Mouse (Mus musculus): ENCODE measurements around the gene Ttn.

Ttn gene

DNA sequence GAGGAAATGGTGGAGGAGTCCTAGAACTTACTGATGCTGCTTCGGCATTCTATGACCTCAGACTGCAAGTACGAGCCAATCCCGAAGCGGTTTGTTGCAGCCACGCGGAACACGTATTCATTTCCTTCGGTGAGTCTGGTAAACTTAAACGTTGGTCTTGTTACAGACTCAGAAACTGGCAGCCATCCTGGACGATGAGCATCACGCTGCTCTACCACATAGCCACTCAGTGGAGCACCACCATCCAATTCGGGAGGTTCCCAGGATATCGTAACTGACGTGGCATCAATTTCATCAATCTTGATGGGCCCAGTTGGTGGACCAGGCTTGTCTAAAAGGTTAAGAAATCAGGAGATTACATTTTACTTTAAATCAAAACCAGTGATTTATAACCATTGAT lies 262.7 kb downstream of the Ttn start:
- no peak for DNase-seq (ENCODE audit: extremely low read depth, low read depth, low spot score)

DNA sequence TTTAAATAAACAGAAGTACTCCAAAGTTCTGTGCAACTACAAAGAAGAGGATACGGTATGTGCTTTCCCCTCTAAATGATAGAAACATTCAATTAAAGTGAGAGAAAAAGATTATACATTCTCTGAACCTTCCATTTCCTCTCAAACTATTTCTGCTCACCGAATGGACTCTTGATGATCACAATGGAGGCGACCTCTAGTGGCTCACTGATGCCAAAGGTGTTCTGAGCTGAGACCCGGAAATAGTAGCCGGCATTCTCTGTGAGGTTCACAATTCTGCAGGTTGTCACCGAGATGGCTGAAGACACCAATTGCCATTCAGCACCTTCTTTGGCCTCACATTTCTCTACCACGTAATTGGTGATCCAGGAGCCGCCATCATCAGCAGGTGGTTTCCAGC lies 267.4 kb downstream of the Ttn start:
- no peak for DNase-seq (ENCODE audit: extremely low read depth, low read depth, low spot score)

DNA sequence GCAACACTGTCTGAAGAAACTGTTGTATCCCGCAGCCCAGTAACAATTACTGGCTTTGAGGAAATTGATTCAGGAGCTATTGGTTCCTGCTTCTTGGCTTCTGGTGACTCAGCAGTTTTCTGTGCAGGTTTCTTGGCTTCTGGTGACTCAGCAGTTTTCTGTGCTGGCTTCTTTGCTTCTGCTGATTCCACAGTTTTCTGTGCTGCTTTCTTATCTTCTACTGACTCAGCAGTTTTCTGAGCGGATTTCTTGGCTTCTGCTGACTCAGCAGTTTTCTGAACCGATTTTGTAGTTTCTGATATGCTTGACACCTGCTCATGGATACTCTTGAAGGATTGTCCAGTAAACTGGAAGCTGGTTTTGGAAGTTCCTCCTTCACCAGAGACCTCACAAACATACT lies 273.8 kb downstream of the Ttn start:
- DNase-seq (ENCODE audit: extremely low read depth, low read depth, low spot score), result no peak

DNA sequence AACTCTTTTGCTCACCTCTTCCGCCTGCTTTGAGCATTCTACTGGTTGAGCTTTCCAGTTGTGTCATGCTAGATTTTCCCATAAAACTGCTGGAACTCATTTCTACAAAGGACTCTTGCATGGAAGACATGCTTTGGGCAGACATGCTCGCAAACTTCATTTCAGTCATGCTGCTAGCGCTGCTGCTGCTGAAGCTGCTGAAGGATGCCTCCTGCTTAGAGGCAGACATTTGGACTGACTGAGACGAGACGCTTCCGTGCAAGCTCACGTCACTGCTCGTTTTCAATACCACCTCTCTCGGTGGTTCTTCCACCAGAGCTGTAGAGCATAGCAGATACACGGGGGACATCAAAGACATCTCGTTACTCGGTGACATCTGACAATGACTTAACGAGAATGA lies 276.7 kb downstream of the Ttn start:
- DNase-seq (ENCODE audit: extremely low read depth, low read depth, low spot score), result no peak

DNA sequence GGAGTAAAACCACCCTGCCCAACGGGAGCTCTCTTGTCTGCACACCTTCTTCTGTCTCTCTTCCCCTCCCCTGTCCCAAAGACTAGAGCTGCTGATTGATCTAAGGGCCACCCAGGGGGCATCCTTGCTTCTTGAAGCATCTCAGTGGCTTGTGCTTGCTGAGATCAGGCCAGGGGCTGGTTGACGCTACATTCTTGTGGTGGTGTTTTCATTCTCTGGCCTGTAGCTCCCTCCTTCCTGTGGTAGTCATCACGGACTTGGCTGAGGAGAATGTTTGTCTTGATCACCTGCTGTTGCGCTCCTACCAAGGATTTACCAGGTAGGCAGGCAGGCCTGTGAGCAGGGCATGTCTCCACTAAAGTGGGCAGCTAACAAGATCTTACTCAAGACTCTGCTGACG lies 279.6 kb downstream of the Ttn start:
- no peak for DNase-seq (ENCODE audit: extremely low read depth, low read depth, low spot score)

DNA sequence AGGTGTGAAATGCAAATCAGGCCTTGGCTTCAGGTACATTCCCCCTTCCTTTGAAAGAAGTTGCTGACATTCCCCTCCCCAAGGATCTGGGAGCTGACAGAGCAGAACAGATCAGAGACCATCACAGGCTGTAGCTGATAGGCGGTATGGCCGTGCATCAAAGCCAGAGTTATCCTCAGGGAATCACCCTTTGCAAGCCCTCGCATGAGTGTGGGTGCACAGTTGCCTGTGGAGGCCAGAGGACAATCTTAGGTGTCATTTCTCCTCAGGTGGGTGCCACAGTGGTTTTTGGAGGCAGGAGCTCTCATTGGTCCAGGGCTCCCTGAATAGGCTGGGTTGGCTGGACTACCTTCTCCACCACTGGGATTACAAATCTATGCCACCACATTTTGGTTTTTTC lies 280.2 kb downstream of the Ttn start:
- no peak for DNase-seq (ENCODE audit: extremely low read depth, low read depth, low spot score)

DNA sequence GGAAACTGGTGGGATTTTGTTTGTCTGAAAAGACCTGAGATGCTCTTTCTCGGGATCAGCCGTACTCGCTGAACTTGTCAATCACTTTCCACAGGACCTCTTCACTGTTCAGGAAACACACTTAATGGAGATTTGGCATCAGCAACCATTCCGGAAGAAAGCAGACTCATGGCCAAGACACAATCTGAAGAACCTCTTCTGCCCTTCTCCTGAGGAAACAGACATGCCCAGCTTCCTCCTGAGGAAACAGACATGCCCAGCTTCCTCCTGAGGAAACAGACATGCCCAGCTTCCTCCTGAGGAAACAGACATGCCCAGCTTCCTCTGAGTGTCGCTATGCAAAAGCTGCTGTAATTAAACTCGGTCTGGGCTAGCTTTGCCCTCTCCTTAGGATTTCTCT lies 287.1 kb downstream of the Ttn start:
- no peak for DNase-seq (ENCODE audit: extremely low read depth, low read depth, low spot score)

DNA sequence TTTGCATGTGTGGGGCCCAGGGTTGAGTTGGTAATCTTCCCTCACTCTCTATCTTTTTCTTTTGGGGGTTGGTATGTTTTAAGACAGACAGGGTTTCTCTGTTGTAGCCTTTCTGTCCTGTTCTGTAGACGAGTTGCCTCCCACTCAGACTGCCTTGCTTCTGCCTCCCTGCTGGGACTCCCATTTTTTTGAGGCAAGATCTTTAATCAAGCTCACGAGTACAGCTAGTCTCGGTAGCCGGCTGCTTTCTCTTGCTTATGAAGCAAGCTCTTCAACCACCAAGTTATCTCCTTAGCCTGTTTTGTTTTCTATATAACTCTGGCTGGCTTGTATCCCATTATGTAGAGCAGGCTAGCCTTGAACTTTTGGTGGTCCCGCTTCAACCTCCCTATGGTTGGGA lies 288.6 kb downstream of the Ttn start:
- DNase-seq (ENCODE audit: extremely low read depth, low read depth, low spot score), result no peak

DNA sequence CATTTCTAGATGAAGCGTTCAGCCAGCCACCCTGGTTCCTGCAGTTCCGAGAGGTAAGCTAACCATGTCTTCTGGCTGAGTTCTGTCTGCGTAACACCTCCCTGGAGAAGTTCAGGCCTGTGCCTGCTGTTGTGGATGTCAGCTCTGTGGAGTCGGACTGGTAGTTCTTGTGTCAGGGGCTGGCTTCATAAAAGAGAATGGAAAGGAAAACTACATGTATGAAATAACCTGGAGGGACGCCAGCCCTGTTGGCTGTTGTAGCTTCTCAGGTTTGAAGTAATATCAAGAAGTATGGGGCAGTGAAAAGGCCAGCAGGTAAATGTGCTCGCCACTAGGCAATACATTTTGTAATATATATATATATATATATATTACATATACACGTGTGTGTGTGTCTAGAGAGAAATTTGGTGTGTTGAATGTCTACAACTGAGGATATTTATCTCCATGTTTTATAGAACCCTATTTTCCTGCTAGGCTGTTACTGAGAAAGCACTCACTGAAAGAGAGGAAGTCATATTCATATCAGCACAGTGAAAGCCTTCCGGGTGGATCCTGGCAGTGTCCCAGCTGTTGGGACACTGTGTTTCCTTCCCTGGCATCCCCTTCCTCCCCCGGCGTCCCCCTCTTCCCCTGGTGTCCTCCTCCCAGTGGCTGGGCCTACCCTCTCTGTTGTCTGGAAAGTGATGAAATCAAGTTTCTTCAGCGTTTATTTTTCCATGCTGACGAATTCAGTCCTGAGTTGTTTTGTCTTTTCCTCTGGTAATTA lies 291.7 kb downstream of the Ttn start:
- DNase-seq (ENCODE audit: extremely low read depth, low read depth, low spot score), result no peak

DNA sequence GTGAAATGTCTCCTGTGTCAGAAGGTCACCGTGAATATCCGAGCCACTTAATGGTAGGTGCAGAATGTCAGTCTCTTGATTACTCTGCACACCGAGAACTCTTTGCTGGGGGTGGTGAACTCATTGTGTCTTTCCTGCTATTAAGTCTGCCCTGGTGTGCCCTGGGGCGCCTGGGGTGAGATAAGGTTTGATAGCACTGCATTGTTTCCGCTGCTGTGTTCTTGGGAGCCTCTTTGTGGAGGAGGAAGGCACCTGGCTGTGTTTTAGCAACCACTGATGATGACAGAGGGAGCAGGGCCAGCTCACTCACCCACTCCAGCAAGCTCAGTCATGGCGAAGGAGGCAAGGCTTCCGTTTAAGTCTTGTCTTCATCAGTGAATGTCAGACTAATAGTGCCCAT lies 294.2 kb downstream of the Ttn start:
- DNase-seq (ENCODE audit: extremely low read depth, low read depth, low spot score), result peak; percentile 39

DNA sequence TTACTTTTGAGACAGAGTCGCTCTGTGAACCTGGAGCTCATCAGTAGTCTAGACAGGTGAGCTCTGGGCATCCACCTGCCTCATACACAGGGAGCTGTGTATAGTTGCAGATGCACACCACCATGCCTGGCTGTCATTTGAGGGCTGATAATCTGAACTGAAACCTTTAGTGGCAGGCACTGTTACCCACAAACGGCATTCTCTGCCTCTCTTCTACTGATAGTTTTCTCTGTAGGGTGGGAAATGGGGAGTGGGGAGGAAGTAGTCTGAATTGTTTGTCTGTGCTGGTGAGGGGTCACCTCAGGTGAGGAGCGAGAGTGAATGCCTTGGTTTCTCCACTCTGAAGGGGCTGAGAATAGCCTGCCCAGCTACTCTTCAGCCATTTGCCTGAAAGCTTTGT lies 294.7 kb downstream of the Ttn start:
- DNase-seq (ENCODE audit: extremely low read depth, low read depth, low spot score), result no peak

DNA sequence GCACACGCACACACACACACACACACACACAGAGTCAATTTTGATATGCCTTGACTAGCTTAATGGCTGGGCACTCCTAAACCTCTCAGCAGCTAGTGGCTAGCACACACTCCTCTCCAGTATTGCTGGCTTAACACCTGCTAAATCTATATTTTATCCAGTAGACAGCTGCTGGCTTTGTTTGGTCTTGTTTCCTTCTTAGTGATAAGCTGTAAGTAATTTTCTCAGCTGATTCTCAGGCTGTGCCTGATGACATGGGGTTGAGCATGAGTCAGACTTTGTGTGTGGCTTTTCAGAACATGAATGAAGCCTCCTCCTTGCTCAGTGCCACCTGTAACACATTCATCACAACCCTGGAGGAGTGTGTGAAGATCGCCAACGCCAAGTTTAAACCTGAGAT lies 295.4 kb downstream of the Ttn start:
- DNase-seq (ENCODE audit: extremely low read depth, low read depth, low spot score), result no peak

DNA sequence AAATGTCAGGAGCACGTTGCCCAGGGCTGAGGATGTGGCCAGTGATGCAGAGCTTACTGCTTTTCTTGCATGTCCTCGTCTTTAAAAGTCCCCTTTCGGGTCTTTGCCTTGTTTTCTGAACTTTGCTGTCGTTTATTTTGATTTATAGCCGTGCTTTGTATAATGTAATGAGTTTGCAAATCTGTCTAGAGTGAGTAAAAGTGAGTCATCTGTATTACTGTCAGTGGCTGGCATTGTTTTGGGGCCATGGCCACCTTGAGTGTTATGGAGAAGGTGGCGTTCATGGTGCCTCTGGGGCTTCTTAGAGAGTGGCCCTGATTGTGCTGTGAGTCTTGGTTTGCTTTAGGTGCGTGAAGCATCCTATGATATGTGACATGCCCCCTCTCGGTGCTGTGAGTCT lies 300.0 kb downstream of the Ttn start:
- no peak for DNase-seq (ENCODE audit: extremely low read depth, low read depth, low spot score)

DNA sequence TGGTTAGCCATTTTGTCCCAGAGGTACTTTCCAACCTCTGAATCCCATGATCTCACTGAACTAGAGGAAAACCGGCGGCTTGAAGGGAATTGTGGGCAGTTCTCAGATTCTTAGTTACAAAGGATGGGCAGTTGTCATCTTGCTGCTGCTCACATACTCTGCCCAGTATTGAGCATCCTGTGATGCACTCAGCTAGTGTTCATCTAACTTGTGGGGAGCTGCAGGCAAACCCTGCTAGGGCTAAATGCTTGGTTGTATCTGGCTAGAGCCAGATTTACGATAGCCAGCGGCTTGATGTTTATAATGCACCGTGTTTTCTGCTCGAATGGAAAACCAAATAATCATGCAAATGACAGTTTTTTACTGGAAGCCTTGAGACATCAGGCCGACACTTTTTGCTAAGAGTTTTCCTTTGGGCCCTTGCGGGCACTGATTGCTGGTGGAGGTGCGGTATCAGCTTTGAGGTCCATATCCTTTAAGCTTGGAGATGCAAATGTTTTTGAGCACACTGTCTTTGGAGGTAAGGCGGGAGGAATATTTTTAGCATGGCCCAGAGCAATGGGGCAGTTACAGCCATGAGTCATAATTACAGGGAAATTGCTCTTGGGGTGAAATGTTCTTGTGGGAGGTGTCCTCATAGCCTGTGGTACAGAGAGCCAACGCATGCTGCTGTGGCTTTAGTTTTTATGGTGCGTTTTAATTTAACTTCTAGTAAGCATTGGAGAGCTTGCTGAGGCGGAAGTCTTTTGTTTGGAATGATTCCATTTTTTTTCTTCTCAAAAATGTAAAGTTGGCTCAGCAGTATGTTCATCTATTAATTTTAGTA lies 305.7 kb downstream of the Ttn start:
- no peak for DNase-seq (ENCODE audit: extremely low read depth, low read depth, low spot score)

DNA sequence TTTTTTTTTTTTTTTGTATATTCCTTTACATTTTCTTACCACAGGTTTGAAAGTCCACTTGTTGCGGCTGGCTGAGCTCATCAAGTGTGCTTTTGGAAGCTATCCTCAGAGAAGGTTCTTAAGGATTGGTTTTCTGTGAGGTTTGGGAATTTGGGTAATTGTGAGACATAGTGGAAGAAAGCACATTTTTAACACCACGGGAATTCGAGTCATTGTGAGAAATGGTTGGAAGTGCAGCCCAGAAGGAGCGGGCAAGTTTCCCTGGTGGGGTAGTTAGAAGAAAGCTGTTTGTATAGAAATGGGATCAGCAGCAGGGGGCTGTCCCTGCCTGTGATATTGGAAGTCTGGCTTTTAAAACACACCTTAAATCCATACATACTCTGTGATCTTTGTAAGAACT lies 306.4 kb downstream of the Ttn start:
- DNase-seq (ENCODE audit: extremely low read depth, low read depth, low spot score), result no peak

DNA sequence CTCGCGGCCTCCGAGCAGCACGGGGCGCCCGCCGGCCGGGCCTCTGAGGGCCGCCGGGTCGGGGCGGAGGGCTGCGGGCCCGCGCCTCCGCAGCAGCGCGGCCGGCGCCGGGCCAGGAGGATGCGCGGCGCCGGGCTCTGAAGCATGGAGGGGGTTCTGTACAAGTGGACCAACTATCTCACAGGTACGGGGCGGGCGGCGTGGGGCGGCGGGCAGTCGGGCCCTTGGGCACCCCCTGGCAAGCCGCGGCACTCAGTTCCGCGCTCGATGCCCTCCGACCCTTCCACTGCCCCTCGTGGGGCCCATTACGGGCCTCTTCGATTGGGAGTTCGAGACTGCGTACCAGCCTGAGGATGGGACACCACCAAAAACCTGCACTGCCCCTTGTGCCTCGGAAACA lies 306.9 kb downstream of the Ttn start:
- no peak for DNase-seq (ENCODE audit: extremely low read depth, low read depth, low spot score)

DNA sequence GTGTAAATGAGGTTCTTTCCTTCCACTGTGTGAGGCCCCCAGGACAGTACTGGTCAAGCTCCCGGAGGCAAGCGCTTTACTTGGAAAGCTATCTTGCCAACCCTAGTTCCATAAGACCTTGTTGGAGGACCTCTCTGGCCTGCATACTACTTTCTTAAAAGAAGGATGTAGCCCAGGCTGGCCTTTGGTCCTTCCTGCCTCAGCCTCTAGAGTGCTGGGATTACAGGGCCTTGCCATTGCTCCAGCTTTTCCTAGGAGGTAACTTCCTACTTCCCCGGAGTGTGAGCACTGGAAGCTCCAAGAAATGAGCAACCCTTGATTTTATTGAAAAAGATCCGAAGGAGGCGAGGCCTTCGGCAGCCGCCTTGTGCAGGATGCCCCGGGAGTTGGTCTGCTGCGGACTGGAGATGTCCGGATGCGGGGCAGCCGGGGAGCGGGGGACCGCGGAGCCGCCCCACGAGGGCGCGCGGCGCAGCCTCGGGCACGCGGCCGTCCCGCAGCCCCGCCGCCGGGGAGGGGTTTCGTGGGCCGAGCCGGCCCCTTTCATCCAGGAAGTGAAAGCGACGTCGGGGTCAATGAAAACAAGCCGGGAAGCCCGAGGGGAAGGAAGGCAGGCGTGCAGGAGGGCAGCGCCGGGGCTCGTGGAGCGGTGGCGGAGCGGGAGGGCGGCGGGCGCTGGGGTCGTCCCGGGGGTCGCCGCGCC lies 307.5 kb downstream of the Ttn start, which contains the start of gene Plekha3:
TSS of gene Plekha3 (plus strand) at position 557 of the 703 bp plus-strand sequence.
- no peak for DNase-seq (ENCODE audit: extremely low read depth, low read depth, low spot score)

DNA sequence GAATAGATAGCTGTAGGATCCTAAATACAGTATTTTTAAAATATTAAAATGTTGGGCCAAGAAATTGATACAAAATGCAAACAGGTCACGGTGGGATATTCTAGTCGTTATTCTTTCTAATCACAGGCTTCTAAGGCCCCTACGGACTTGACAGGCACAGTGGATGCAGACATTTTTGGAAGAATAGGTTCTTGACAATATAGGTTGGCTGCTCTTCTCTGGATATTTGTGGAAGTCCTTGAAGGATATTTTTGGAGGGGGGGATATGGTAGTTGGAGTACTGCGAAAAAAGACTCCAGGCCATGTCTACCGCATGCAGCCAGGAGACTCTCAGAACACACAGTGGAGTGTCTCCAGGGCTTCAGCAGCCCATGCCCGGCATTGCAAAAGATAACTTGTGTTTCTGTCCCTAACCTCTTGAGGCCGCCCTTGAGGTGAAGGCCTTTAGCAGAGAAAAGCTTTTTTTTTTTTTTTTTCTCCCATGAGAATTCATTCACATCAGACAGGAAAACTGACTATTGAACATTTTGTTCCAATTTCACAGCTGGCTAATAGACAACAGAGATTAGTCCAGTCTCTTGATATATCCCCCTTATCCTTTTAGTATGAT lies 308.8 kb downstream of the Ttn start:
- DNase-seq (ENCODE audit: extremely low read depth, low read depth, low spot score), result no peak

DNA sequence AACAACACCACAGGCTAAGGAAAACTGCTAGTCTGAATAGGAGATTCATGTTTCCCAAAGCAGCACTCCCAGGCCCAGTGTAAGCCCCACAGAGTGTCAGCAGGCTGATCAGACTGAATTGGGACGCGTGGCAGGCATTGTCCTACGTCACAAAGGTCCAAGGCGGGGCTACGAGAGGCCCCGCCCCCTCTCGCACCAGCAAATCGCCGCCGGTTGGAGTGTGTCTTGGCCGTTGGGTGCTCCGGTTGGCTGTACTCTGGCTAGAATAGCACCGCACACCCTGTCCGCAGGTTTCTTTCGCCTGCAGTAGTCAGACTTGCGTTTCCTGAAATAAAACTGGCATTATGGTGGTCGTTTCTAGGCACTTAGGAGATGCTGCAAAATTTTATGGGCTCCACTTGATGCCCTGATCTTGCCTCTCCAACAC lies 309.4 kb downstream of the Ttn start, which contains the start of gene Fkbp7:
TSS of gene Fkbp7 (minus strand) at position 151 of the 427 bp plus-strand sequence.
- DNase-seq (ENCODE audit: extremely low read depth, low read depth, low spot score), result no peak

DNA sequence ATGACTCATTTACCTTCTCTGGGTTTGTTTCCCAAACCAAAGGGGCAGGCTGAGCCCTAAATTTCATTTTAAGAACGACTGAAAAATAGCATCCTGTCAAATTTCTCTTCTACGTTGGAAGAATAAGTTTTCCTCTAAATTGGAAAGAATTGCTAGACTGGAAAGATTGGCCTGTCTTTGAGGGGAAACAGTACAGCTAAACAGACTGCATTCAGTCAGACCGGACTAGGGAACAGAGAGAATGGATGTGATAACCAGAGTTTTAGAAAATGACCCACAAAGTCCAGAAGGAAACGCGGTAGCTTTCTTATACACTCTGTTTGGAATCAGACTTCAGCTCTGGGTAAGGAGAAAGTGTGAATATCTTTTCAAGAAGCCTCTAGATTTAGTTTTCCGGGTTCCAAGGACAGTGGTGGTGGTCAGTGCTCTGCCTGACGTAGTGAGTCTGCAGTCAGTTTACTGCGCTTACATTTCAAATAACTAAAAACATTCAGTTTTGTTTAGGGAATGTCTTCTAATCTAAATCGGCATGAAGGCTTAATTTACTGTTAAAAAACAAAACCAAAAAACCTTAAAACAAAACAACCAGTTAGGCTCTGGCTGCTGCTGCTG lies 310.1 kb downstream of the Ttn start:
- DNase-seq (ENCODE audit: extremely low read depth, low read depth, low spot score), result no peak

DNA sequence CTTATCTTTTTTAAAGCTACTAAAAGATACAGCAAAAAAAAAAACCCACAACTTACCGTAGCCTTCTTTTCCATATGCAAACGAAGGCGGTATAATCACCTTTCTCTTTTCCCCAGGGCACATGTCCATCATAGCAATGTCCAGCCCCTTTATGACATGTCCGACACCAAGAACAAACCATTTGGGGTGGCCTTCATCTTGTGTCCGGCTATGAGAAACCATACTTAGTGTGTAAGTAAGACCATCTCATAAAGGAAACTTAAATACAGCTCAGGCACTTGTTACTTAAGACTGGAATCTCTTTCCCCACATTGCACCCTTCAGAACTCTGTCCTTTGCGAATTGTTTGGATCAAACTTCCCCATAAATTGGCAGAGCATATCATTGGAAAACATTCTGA lies 310.7 kb downstream of the Ttn start:
- DNase-seq (ENCODE audit: extremely low read depth, low read depth, low spot score), result no peak
